Mouse (Mus musculus): ENCODE measurements around the gene Rbfox2.

- TF ChIP-seq CTCF (IDR thresholded peaks at IDR 0.05; ENCODE audit: low read depth, low read length) (no peak), POLR2A (IDR thresholded peaks at IDR 0.05; ENCODE audit: insufficient read depth, low read length) (no peak), EP300 (IDR thresholded peaks at IDR 0.05; ENCODE audit: insufficient read depth, low read depth, low read length) (no peak)
These were observed 155.0 kb downstream of the Rbfox2 start for GRCm38 (mm10) chr15:77151816-77152215.
